Mouse (Mus musculus) spleen, postnatal 4 days (tissue): ENCODE measurements around the gene Grb10.

ENCODE experiments used
- DNase-seq, 2 experiments: peaks; one replicate each; pipeline ENCODE4 v3.0.0; 2022; ENCODE audit warnings: low spot score in 2 of 2

The Grb10 gene

GRCm38 (mm10) chr11:11970246-11970645, 68.2 kb downstream of the Grb10 start:
- no peak for DNase-seq

- DNase-seq, result no peak
Observed at GRCm38 (mm10) chr11:11968830-11969229, 69.7 kb downstream of the Grb10 start.

GRCm38 (mm10) chr11:11967519-11967918, 71.0 kb downstream of the Grb10 start:
- no peak for DNase-seq

GRCm38 (mm10) chr11:11966220-11966619, 72.3 kb downstream of the Grb10 start:
- no peak for DNase-seq

GRCm38 (mm10) chr11:11965501-11966125, 72.9 kb downstream of the Grb10 start:
- DNase-seq, result no peak

GRCm38 (mm10) chr11:11964729-11965128, 73.8 kb downstream of the Grb10 start:
- no peak for DNase-seq

GRCm38 (mm10) chr11:11963587-11963986, 74.9 kb downstream of the Grb10 start:
- no peak for DNase-seq

- DNase-seq, result no peak
Observed at GRCm38 (mm10) chr11:11963065-11963464, 75.4 kb downstream of the Grb10 start.

- no peak for DNase-seq
Observed at GRCm38 (mm10) chr11:11962629-11962954, 75.9 kb downstream of the Grb10 start.

- no peak for DNase-seq
Observed at GRCm38 (mm10) chr11:11961917-11962628, 76.4 kb downstream of the Grb10 start.

- DNase-seq, result no peak
Observed at GRCm38 (mm10) chr11:11960858-11961257, 77.6 kb downstream of the Grb10 start.

GRCm38 (mm10) chr11:11960227-11960626, 78.3 kb downstream of the Grb10 start:
- no peak for DNase-seq

GRCm38 (mm10) chr11:11958479-11958878, 80.0 kb downstream of the Grb10 start:
- no peak for DNase-seq

- DNase-seq, result no peak
Observed at GRCm38 (mm10) chr11:11958061-11958361, 80.5 kb downstream of the Grb10 start.

- DNase-seq, result no peak
Observed at GRCm38 (mm10) chr11:11957211-11958060, 81.0 kb downstream of the Grb10 start.

- DNase-seq, result no peak
Observed at GRCm38 (mm10) chr11:11955783-11956182, 82.7 kb downstream of the Grb10 start.

GRCm38 (mm10) chr11:11954606-11955005, 83.9 kb downstream of the Grb10 start:
- no peak for DNase-seq

GRCm38 (mm10) chr11:11954115-11954438, 84.4 kb downstream of the Grb10 start:
- DNase-seq, result no peak

- DNase-seq, result no peak
Observed at GRCm38 (mm10) chr11:11953364-11954114, 84.9 kb downstream of the Grb10 start.

GRCm38 (mm10) chr11:11952569-11952968, 85.9 kb downstream of the Grb10 start:
- DNase-seq, result no peak

- DNase-seq, result no peak
Observed at GRCm38 (mm10) chr11:11948988-11949365, 89.5 kb downstream of the Grb10 start.

GRCm38 (mm10) chr11:11948321-11948987, 90.0 kb downstream of the Grb10 start:
- no peak for DNase-seq
